Mouse (Mus musculus): Measurements from ENCODE around the gene Ablim1. TPM values are rescaled to one million over a fixed set of nuclear protein-coding genes. Genes with fewer than 3 reads are reported as not detected.

Gene Ablim1
- polyA plus RNA-seq, 1 experiment = 216 TPM

DNA sequence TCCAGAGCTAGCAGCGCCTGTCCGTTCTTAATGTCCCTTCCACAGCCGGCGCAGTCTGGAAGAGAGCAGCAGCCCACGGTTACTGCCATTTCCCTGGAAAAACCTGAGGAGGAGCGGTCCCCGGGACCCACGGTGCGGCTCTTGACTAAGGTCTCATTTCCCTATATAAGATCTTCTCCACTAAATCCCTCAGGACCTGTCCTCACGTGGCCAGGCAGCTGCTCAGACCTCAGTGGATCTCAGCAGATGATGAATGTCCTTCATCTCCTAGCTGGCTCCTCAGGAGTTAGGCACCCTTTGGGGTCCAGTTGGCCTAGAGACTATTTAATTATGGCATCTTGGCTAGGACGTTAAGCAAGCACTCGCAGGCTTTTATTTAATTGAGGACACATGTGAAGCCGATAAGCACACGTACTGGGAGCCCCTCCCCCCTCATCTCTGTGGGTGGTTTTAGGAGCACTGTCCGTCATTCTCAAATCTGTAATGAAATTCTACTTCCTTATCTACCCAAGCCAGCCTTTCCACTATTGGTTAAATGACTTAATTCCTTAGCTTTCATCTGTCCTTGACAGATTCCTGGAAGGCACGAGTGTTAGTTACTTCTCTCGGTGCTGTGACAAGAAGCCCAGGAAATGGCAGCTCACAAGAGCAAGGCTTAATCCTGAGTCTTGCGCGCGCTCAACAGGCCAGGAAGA lies 179.9 kb downstream of the Ablim1 start:
- Histone ChIP-seq H3K4me3 (ENCODE audit: control insufficient read depth, insufficient read depth, low read length) (no peak overlapping the region), H3K27me3 (ENCODE audit: control insufficient read depth, insufficient read depth, low read length) (no peaks in the 10 kb centered on the region), H3K27ac (ENCODE audit: control insufficient read depth, insufficient read depth, low read length) (no peak overlapping the region), H3K4me1 (replicated peaks; ENCODE audit: control insufficient read depth, insufficient read depth, low read length) (peaks cover 53% of the 10 kb centered on the region), H3K36me3 (ENCODE audit: control insufficient read depth, insufficient read depth, low read length) (no peaks in the 10 kb centered on the region)
- TF ChIP-seq POLR2A (IDR thresholded peaks at IDR 0.05; ENCODE audit: control insufficient read depth, extremely low read depth, insufficient read depth, low read length, poor library complexity) = no peak
- TF ChIP-seq CTCF (IDR thresholded peaks at IDR 0.05; ENCODE audit: borderline replicate concordance, control insufficient read depth, extremely low read depth, insufficient read depth, low read length, poor library complexity) = no peak
- 90% methylated on average over 20 of the region's 20 CpGs for WGBS
- no peak for DNase-seq

DNA sequence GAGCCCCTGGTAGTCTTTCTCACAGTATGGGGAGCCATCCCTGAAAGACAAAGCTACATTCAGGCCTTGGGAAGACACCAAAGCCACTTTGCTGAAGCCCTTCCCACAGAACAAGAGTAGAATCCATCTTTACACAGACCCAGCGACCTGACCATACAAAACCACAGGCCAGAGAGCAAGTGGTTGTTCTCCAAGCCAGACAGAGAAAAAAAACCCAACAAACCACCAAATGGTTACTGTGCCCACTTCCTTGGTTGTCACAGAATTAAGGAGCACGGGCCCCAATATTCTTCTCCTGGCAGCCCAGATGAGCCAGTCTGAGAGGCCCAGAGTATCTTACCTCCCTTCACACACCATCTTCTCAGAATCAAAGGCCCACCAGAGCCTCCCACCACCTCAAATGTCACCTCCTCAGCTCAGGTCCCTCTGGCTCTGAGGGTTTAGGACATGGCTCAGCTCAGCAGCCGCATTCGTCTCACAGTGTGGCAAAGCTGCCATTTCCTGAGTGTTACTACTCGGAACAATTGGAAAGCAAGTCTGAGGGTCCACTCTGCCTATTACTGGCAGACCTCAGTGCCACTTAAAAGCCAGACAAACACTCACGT lies 181.7 kb downstream of the Ablim1 start:
- TF ChIP-seq POLR2A (IDR thresholded peaks at IDR 0.05; ENCODE audit: control insufficient read depth, extremely low read depth, insufficient read depth, low read length, poor library complexity) (no peak), CTCF (IDR thresholded peaks at IDR 0.05; ENCODE audit: borderline replicate concordance, control insufficient read depth, extremely low read depth, insufficient read depth, low read length, poor library complexity) (no peak)
- no peak overlapping the region for H3K4me3 ChIP-seq (ENCODE audit: control insufficient read depth, insufficient read depth, low read length)
- H3K4me1 ChIP-seq (replicated peaks; ENCODE audit: control insufficient read depth, insufficient read depth, low read length) = peaks cover 56% of the 10 kb centered on the region
- WGBS = 41% methylated on average over 6 of the region's 6 CpGs
- no peaks in the 10 kb centered on the region for H3K27me3 ChIP-seq (ENCODE audit: control insufficient read depth, insufficient read depth, low read length)
- H3K36me3 ChIP-seq (ENCODE audit: control insufficient read depth, insufficient read depth, low read length) = no peaks in the 10 kb centered on the region
- DNase-seq = no peak
- H3K27ac ChIP-seq (ENCODE audit: control insufficient read depth, insufficient read depth, low read length) = peak overlapping the region; percentile 95

DNA sequence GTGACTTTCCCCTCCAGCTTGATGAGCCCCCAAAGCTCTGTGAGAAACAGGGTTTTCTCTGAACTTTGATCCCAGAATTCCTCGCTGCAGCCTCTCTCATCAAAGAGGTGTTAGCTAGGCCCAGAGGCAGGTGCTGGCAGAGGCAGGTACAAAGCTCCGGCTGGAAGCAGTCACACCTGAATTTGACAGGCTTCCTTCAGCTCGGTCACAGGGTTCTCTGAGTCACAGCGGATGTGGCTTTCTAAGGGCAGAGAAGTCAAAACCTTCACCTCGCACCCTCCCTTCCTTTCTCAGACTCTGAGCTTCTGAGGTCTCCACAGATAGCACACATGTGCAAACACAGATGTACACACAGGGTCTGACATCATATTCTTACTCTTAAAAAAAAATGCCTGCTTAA lies 182.4 kb downstream of the Ablim1 start:
- Histone ChIP-seq H3K27me3 (ENCODE audit: control insufficient read depth, insufficient read depth, low read length) (no peaks in the 10 kb centered on the region), H3K4me3 (ENCODE audit: control insufficient read depth, insufficient read depth, low read length) (no peak overlapping the region), H3K27ac (ENCODE audit: control insufficient read depth, insufficient read depth, low read length) (peak overlapping the region; percentile 98), H3K36me3 (ENCODE audit: control insufficient read depth, insufficient read depth, low read length) (no peaks in the 10 kb centered on the region), H3K4me1 (replicated peaks; ENCODE audit: control insufficient read depth, insufficient read depth, low read length) (peaks cover 63% of the 10 kb centered on the region)
- TF ChIP-seq POLR2A (IDR thresholded peaks at IDR 0.05; ENCODE audit: control insufficient read depth, extremely low read depth, insufficient read depth, low read length, poor library complexity) (0 out of 2 replicates have a peak, but pooled peaks have one; percentile 35), CTCF (IDR thresholded peaks at IDR 0.05; ENCODE audit: borderline replicate concordance, control insufficient read depth, extremely low read depth, insufficient read depth, low read length, poor library complexity) (no peak)
- 5% methylated on average over 5 of the region's 5 CpGs for WGBS
- peak; percentile 83 for DNase-seq

DNA sequence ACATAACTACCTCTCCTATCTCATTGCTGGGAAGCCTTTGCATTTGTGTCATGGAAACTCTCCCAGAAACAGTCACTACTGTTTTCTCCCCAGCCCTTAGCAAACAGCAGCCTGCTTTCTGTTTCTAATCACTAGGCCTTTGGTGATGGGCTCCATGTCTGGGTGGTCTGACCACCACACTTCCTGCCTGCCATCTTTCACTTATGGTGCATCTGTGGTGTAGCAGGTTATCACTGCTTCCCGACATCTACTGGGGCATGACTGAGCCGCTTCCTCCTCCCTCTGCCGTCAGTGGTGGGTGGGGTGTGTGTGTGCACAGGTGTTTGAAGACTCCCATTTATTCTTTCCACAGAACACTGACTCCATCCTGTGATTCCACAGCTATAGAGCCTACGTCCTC lies 183.4 kb downstream of the Ablim1 start:
- Histone ChIP-seq H3K36me3 (ENCODE audit: control insufficient read depth, insufficient read depth, low read length) (no peaks in the 10 kb centered on the region), H3K4me1 (replicated peaks; ENCODE audit: control insufficient read depth, insufficient read depth, low read length) (peaks cover 70% of the 10 kb centered on the region), H3K27me3 (ENCODE audit: control insufficient read depth, insufficient read depth, low read length) (no peaks in the 10 kb centered on the region), H3K4me3 (ENCODE audit: control insufficient read depth, insufficient read depth, low read length) (no peak overlapping the region), H3K27ac (ENCODE audit: control insufficient read depth, insufficient read depth, low read length) (peak overlapping the region; percentile 98)
- TF ChIP-seq CTCF (IDR thresholded peaks at IDR 0.05; ENCODE audit: borderline replicate concordance, control insufficient read depth, extremely low read depth, insufficient read depth, low read length, poor library complexity) = no peak
- TF ChIP-seq POLR2A (IDR thresholded peaks at IDR 0.05; ENCODE audit: control insufficient read depth, extremely low read depth, insufficient read depth, low read length, poor library complexity) = no peak
- DNase-seq = peak; percentile 77
- 2% methylated on average over 4 of the region's 4 CpGs for WGBS

DNA sequence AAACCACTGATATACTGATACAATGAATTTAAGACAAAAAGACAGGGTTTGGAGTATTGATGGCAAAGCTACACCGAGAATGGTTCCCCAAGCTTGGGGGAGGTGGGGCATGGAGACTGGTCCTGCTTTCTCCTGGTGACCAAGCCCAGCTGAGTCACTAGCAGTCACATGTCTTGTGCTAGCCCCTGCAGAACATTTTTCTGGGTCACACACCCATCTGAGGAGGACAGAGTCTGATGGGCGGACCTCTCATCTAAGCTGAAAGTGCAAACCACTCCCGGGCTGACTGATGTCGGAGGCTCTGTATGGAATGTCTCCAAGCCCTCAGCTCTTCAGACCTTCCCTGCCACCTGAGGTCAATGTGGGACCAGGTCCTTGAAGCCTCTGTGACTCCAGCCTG lies 184.1 kb downstream of the Ablim1 start:
- Histone ChIP-seq H3K4me3 (ENCODE audit: control insufficient read depth, insufficient read depth, low read length) (no peak overlapping the region), H3K27me3 (ENCODE audit: control insufficient read depth, insufficient read depth, low read length) (no peaks in the 10 kb centered on the region), H3K36me3 (ENCODE audit: control insufficient read depth, insufficient read depth, low read length) (no peaks in the 10 kb centered on the region), H3K27ac (ENCODE audit: control insufficient read depth, insufficient read depth, low read length) (peak overlapping the region; percentile 98), H3K4me1 (replicated peaks; ENCODE audit: control insufficient read depth, insufficient read depth, low read length) (peaks cover 72% of the 10 kb centered on the region)
- WGBS = 98% methylated on average over 4 of the region's 4 CpGs
- DNase-seq = no peak
- TF ChIP-seq POLR2A (IDR thresholded peaks at IDR 0.05; ENCODE audit: control insufficient read depth, extremely low read depth, insufficient read depth, low read length, poor library complexity) (no peak), CTCF (IDR thresholded peaks at IDR 0.05; ENCODE audit: borderline replicate concordance, control insufficient read depth, extremely low read depth, insufficient read depth, low read length, poor library complexity) (no peak)

DNA sequence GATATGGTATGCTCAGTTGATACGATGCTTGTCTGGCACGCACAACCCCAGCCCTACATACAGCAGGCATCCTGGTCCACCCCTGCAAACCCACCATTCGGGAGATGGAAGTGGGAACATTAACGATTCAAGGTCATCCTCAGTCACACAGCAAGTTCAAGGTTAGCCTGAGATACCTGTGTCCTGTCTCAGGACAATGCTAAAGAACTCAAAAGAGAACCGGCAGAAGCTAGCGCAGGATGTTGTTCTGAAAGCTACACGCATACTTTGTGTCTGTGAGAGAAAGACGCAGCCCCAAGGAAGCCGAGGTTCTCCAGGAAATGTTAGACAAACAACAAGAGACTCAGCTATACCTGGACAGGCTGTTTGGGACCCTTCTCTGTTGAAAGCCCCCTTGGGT lies 185.0 kb downstream of the Ablim1 start:
- TF ChIP-seq POLR2A (IDR thresholded peaks at IDR 0.05; ENCODE audit: control insufficient read depth, extremely low read depth, insufficient read depth, low read length, poor library complexity) (no peak), CTCF (IDR thresholded peaks at IDR 0.05; ENCODE audit: borderline replicate concordance, control insufficient read depth, extremely low read depth, insufficient read depth, low read length, poor library complexity) (no peak)
- Histone ChIP-seq H3K27ac (ENCODE audit: control insufficient read depth, insufficient read depth, low read length) (peak overlapping the region; percentile 72), H3K4me1 (replicated peaks; ENCODE audit: control insufficient read depth, insufficient read depth, low read length) (peaks cover 74% of the 10 kb centered on the region), H3K4me3 (ENCODE audit: control insufficient read depth, insufficient read depth, low read length) (no peak overlapping the region), H3K27me3 (ENCODE audit: control insufficient read depth, insufficient read depth, low read length) (no peaks in the 10 kb centered on the region), H3K36me3 (ENCODE audit: control insufficient read depth, insufficient read depth, low read length) (no peaks in the 10 kb centered on the region)
- DNase-seq = no peak
- 86% methylated on average over 9 of the region's 9 CpGs for WGBS

Measured in thymus, adult 2 months (tissue).